Mouse (Mus musculus): ENCODE results near the gene Anp32b.

Gene Anp32b

DNA sequence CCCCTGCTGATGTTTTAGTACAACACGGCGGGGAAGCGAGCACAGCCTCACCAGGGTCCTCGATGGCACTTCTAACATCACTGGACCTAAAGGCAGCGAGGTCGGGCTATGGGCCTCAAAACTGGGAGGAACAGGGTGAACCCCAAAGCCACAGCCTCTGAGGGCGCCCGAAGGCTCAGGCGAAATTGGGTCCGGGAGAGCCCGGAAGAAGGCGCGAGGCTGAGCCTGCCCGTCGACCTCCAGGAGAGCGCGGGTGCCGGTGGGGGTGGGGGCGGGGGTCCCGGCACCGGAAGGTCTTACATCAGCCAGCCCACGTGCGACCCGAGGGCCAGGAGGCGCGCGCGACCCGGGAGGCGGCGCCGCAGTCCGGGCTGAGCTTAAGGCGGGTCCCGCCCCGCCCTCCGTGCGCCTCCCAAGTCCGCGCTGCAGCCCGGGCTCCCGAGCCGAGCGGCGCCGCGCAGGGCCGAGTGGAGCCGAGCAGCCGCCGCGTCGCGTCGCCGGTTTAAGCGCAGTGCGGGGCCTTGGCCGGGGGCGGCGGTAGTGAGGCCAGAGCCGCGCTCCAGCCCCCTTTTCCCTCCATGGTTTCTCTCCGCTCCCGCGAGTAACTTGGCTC is at the start of gene Anp32b:
Gene Anp32b (plus strand): TSS at position 384 of the 613 bp plus-strand sequence.
- peak; percentile 73 for DNase-seq (ENCODE audit: low spot score)

DNA sequence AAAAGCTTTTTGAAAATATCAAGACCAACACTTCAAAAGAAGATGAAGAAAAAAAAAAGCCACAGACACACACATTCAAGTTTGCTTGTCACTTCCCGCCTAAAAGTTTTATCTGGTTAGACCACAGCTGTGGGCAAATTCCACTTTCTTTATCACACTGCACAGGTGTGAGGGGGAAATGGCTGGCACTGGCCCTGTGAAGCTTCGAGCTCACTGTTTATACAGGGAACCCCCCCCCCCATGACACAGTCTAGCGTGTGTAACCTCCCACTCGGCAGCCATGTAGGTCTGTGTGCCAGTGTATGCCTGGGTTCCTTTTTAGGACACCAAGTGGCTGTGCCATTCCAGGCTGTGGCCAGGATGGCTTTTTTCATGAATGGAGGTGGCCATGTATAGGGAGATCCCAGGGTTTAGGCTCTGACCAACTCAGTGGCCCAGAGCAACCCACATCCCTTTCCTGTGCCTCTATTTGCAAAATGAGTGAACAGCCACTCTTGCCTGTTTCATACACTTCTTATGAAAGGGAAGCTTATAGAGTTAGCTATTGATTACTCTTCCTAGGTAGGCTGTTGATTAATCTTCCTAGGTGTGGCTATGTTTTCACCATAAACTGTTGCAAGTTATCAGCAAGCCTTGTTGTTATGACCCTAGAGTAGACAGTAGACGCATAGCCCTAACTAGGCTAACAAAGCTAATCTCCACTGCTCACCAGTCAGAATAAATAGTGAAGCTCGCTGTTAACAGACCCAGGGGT is 46.5 kb upstream of the Anp32b start:
- DNase-seq (ENCODE audit: low spot score): no peak

DNA sequence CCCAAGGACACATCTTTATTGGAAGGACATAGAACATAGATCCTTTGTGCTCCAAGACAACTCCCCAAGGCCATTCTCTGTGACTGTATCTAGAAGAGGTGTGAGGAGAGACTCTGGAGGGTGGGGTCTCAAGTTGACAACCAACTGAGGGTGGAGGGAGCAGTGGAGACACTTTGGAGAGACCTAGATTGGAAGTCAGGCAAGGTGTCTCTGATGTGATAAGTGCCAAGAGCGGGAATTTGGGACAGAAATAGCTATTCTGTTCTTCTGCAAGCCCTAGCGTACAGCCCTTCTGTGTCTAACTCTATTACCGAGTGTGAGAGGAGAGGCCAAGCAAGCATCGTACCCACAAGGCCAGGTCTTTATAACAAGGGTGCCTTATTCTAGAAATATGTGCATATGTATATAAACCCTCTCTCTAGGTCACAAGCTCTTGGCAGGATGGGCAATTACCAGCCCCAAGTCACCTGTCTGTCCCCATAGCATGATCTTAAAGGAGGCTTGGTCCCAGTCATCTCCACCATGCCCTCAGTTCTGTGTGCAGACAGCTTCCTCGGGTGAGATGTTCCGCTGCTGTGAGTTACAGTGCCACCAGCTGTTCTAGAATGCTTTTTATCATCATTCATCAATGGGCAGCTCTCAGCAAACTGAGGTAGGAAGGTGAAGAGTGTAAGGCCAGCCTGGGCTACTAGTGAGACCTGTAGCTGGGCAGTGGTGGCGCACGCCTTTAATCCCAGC is 43.6 kb upstream of the Anp32b start:
- no peak for DNase-seq (ENCODE audit: low spot score)

DNA sequence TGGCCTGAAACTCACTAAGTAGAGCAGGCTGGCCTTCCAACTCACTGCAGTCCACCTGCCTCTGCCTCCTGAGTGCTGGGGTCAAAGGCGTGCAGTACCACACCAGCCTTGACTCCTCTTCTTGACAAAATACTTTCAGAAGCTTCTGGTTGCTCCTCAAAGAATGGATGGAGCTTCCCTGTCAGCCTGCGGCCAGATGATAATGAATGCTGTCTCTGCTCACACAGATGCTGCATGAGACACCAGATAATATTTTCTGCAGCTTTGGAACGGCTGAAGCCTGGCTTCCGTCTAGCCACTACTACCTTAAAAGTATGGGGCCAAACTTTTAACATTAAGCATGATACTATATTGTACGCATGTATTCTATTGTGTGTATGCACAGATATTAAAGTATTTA is 40.0 kb upstream of the Anp32b start:
- no peak for DNase-seq (ENCODE audit: low spot score)

DNA sequence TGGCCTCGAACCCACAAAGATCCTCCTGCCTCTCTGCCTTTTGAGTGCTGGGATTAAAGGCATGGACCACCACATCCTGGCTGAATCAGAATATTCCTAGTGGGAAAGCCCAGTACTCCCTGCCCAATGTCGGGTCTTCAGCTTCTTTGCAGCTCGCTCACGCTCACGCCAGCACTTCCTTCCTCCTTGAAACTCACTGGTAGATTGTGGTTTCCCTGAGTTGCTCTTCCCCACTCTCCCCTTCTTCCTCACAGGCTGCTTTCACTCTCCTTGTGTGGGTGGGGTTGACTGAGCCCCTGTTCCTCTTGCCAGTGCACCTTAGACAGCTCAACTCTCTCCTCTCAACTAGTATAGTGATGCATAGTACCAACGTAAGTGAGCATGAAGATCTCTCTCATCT is 39.2 kb upstream of the Anp32b start:
- no peak for DNase-seq (ENCODE audit: low spot score)

DNA sequence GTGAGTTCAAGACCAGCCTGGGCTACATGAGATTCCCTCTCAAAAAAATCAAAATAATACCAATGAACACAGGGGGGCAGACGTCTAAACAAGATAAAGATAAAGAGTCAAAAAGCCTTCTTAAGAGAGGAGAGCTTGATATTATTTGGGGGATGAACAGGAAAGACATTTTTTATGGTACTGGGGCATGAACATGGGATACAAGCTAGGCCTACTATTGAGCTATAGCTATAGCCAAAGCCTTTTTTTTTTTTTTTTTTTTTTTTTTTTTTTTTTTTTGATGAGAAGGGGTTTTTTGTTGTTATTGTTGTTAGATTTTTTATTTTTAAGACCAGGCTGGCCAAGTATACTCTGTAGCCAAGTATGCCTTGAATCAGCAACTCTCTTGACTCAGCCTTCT is 38.6 kb upstream of the Anp32b start:
- no peak for DNase-seq (ENCODE audit: low spot score)

DNA sequence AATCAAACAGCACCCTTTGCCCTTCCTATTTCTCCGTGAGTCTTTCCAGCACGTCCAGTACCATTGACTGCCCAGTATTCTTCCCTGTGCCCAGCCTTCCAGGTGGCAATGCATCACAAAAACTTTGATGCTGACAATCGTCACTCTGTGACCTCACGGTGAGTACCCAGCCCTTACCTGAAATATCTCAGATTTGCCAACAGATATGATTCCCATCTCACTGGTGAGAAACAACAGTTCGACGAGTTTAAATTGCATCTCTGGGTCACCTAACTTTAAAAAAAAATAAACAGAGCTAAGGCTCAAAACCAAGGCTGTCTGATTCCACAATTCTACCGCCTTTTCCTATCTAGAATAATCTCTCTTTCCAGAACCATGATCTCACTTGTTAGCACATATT is 37.3 kb upstream of the Anp32b start, which contains the start of gene Hemgn:
Gene Hemgn (minus strand): TSS at position 101 of the 400 bp plus-strand sequence.
- no peak for DNase-seq (ENCODE audit: low spot score)

DNA sequence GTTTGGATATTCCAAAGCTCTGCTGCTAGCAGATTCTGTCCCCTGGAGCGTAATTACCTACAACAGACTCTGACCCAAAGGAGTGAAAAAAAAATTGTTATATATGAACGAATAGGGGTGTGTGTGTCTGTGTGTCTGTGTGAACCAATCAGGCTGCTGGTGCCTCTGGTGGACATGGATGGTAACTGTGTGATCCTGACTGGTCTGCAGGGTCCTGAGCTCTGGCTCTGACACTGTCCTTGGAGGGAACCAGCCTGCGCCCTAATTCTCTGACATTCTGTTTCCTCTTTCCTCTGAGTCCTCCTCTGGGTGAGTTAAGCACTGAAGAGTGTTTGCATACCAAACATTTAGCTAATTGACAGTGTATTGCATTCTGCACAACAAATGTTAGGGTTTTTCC is 33.2 kb upstream of the Anp32b start:
- no peak for DNase-seq (ENCODE audit: low spot score)

DNA sequence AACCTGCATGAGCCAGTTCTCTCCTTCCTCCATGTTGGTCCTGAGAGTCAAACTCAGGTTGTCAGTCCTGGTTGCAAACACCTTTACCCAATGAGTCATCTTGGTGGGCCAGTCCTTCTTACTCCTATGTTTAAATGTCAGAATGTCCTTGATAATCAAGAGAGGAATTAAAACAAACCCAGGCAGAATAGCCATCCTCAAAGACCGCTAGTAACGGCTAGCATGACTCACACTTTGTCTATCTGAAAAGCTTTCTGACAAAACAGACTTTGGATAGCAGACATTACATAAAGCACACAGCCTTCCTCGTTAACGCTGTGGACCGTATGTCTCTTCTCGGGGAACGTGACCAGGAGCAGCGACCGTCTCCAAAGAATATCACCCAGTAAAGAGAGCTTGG is 31.9 kb upstream of the Anp32b start:
- no peak for DNase-seq (ENCODE audit: low spot score)

DNA sequence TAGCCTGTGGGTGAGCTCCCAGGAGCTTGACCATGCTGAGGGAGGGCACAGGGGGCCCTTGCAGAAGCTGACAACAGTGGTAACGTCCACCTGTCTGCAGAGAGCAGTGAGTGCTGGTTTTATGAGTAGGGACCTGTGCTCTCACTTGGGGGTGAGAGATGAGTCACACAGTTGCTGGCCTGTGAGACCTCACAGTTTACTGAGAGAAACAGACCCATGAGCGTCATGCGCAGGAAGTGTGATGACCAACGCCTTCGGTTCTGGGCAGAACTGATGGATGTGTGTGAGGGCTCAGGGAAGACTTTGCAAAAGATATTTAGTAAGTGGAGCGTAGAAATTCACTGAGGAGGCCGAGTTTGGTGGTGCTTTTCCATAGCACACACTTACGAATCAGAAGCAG is 28.1 kb upstream of the Anp32b start:
- DNase-seq (ENCODE audit: low spot score): no peak

DNA sequence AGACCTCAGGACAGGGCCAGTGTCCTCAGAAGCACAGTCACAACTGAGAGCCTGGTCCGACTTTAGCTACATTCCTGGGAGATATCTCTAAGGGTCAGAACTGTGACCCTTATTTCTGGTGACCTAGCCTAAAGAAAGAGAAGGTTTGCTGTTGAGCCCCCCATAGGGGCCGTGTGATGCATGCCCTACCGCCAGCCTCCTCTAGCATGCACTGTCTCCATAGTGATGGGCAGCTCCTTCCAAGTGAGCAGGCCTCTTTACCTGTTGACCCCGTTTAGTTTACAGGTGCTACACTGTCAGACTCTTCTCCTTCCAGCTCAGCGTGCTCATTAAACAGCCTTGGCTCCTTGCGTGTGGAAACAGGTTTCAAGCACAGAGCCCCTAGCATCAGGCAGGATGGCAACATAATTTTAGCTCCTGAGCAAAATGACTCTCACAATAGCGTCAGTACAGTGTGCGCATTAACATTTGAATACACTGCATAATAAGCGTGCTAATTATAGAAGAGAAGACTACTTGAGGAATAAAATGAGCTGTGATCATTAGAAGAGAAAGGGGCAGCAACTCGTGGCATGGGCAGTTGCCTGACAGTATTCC is 21.7 kb upstream of the Anp32b start:
- DNase-seq (ENCODE audit: low spot score): no peak

DNA sequence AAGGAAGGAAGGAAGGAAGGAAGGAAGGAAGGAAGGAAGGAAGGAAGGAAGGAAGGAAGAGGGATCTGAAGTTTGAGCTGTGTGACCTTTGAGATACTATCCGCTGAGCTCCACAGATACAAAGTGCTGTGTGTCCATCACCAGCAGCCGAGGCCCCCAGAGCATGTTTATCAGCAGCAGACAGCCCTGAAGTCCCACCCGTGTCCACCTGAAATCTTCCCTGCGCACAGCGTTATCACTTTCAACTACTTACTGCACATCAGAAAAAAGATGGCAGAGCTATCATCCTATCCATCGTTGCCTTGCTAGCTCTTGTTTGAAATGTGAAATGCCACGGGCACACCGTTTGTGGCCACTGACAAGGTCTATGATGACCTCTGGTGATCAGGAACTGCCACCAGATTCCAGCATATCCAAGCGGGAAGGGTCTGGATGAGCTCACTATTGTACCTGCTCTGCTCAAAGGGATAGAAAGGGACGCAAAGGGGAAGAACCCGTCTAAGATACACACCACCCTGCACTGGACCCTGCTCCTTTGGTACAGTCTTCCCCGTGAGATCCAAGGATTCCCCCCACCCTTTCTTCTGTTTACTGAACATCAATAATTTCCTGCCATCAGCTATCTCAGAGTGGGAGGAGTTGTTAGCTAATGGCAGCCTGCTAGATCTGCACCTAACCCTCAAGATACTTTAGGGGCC is 18.2 kb upstream of the Anp32b start:
- DNase-seq (ENCODE audit: low spot score): no peak

DNA sequence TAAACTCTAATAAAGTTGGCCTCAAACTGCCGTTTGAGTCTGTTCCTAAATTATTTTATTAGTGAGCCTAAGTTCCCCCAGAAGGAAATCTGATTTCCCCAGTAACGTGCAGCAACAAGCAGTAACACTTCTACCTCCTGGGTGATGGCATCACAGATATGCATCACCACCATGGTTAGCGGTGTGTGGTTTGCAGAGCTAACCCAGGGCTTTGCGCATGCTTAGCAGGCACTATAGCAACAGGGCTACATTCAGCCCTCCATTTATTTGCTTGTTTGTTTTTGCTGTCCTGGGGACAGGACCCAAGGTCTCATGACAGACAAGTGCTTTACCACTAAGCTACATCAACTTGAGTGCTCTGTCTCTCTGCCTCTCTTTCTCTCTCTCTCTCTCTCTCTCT is 8.2 kb upstream of the Anp32b start:
- DNase-seq (ENCODE audit: low spot score): no peak

DNA sequence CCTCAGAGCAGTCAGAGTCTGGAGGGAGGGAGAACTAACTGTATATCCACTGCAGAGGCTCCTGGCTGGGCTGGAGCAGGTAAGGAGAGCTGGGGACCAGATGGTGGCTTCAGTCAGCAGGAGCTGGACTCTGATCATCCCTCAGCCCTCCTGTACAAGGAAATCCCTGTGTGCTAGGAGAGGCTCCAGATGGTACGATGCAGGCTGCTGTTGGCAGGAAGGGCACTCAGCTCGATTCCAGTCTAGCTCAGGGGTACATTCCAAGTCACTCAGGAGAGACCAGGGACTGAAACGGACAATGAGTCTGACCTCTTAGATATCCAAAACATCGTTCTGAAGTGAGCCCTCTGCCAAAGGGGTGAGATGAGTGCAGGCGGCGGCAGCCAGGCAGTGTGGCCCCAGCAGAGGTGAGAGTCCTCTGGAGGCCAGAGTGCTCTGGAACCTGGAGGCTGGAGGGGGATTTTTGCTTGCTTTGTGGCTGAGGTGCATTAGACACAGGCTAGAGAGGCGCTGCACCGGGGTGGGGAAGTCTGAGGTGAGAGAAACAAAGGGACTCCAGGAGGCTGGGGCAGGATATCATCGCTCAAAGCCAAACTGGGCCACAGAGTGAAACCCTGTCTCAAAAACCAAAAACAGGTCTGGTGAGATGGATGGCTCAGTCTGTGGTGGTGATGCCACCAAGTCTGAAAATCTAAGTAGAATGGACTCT is 5.3 kb upstream of the Anp32b start:
- no peak for DNase-seq (ENCODE audit: low spot score)

DNA sequence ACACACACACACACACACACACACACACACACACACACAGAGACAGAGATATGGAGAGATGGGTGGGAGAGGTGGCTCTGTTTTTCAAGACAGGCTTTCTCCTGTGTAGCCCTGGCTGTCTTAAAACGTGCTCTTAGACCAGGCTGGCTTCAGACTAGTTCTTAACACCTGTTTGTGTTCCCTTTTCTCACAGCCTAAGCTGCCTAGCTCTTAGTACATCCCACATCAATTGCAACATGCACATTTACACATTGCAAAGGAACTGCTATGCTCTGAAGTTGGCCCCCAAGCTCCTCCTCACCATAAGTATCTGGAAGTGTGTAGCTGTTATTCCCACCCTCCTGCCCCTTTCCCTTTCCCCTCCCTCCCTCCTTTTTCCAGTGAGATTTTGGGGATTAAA is 3.2 kb upstream of the Anp32b start:
- DNase-seq (ENCODE audit: low spot score): no peak

DNA sequence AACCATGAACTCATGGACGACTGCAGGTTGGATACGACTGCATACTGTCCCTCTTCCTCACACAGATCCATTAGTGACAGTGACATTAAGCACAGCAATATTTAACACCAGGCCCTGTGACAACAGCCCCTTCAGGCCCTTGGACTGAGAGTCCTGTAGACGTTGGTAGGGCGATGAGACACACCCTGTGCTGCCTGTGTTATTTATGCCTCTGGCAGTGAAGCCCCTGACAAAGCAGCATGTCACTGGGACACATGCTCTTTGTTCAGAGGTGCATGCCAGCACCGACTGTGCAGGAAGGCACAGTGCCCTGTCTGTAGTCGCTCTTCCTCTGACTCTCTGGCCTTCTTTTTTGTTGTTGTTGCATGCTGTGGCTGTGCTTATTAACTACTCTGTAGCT is 1.8 kb upstream of the Anp32b start:
- DNase-seq (ENCODE audit: low spot score): no peak

DNA sequence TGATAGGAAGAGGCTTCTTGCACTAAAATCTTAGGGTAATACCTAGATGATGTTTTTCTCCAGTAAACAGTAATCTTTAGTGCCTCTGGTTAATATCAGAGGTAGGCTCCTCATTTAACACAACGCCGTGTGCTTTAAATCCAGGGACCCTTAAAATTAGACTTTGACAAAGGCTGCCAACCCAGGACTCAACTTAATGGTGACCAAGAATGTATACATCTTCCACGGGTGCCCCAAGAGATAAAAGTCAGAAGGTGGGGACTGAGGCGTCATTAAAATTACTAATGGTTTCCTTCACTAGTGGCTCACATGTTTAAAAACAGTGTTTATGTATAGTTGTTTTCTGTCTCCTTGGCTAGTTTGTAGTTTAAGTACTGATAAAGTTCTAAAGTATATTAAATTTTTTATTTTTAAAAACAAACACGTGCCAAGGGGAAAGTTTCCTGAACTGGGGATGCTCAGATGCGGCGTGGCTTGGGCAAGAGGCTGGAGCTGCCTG is 633 bp upstream of the Anp32b start:
- DNase-seq (ENCODE audit: low spot score): no peak

DNA sequence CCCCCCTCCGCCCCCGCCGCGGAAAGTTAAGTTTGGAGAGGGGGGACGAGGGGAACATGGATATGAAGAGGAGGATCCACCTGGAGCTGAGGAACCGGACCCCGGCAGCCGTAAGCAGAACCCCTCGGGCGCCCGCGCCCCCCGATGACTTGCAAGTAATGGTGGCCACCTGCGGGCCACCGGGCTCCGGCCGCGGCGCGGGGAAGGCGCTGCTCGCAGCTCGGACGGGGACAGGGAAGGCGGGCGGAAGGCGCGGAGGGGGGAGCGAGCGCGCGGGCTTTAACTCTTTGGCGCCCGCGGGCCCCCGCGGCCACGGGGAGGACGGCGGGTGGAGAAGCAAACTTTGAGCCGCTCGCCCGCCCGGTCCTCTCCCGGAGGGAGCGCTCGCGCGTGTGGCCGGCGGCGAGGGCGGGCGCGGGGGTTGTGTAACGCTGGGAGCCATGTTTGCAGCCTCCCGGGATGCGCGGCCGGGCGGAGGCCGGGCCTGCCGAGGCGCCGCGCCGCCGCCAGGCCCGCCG is 597 bp downstream of the Anp32b start:
- DNase-seq (ENCODE audit: low spot score): peak; percentile 32

DNA sequence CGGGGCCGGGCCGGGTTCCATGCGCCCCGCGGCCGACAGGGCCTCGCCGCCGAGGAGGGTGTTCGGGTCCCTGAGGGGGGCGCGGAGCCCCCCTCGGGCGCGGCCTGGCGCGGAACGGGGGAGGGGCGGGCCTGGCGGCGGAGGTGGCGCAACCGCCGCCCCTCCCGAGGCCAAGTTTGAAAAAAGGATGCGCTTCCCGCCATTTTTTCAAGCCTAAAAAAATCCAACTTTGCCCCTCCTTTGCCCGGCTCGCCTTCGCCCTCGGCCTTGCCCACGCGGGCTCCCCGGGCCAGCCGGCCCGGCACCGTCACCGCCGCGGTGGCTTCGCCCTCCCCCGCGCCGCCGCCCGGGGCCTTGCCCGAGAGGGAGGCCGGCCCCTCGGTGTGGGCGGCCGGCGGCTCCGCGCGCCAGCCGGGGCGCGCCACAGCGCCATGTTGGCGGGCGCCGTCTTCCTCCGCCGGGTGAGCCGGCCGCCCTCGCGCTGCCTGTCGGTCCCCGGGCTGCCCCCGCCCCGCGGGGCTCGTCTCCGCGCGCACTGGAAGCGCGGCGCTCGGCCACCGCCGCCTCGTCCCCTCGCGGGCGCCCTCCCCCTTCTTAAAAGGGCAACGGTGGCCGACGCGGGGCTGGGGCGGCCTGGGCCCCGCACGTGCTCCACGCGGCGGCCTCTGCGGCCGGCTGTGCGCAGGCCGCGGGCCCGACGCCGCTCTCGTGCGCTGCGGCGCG is 1.2 kb downstream of the Anp32b start:
- no peak for DNase-seq (ENCODE audit: low spot score)

DNA sequence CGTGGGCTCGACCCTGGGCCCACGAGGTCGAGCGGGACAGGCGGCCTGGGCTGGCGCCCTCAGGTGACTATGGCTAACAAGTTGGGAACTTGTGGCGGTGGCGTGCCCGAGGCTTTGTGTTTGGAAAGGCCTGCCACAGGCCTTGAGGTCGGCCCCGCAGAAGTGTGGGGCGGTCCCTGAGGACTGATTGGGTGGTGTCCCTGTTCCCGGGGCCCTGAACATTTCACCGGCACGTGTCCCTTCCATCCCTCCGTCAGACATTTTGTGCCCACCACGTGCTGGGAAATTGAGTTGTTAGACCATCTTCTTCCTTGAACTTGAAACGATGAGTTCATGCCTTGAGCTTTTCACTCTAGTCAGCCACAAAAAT is 1.8 kb downstream of the Anp32b start:
- no peak for DNase-seq (ENCODE audit: low spot score)

All from layer of hippocampus, adult 9-10 months (tissue).